Mouse (Mus musculus) cerebellum, adult (tissue): ENCODE results near the gene Pank4.
A peak's percentile ranks its signal among the peaks of the same experiment; 100 is the strongest.

Experiments
- ATAC-seq: cut with Nextera tagmentation; 2 replicates; pipeline ENCODE4 v1.9.2; 2017; ENCODE audit warnings: mild to moderate bottlenecking, moderate library complexity, mixed read lengths; ENCODE audit not compliant: insufficient number of reproducible peaks, low FRiP score, low TSS enrichment

Pank4 gene

DNA sequence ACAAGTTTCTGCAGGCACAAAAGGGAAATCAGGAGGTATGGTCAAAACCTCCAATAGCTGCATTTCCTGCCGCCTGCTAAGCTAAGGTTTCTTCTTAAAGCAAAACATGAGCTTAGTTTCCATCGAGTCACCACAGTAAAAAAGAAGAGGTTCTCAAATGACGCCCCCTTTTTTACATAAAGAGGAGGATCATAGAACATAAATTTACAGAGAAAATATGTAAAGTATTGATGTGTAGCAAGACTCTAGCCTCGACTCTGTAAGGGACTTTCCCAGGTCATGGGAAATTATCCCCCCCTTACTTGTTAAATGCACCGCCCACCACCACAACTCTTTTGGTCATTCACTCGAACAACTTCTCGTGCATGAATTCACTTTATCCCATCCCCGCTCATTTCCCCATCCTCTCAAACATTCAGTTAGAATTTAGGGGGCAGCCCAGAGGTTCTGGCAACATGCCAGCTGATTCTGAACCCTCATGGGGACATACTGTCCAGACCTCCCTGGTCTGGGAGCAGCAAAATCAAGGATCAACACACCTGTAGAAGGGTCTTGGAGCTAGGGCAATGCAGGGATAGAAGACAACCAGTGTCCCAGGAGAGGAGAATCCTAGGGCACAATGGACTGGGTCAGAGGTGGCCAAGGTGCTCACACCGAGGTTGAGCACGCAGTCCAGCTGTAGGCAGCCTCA lies 21.1 kb upstream of the Pank4 start:
- no peak for ATAC-seq

DNA sequence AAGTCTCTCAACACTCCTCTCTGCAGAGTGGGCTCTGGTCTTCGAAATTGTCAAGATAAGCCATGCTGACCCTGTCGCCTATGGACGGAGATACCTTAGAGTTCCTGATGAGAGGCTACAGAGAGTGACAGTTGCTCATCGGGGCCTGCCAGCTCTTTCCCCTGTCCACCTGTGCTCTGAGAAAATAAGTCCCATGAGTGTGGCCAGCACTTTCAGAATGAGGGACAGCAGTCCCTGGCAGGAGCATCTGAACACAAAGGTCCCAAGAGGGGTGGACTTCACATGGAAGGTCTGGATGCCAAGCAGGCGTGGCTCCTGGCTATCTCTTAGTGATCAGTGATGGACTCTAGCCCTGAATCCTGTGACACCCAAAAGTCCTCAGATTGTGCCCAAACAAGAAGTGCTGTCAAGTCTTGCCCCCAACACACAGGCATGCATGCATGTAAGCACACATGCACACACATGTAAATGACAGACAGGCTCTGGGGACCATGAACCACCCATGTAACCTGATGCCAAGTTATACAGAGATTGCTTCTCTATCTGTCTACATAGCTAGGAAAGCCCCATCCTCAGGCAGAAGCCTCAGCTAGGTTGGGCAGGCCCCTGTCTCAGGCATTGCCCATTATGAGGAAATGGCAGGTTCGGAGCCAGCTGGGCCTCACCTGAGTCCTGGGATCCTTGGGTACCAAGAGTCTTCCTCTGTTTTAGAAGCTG lies 20.4 kb upstream of the Pank4 start:
- ATAC-seq, result no peak

DNA sequence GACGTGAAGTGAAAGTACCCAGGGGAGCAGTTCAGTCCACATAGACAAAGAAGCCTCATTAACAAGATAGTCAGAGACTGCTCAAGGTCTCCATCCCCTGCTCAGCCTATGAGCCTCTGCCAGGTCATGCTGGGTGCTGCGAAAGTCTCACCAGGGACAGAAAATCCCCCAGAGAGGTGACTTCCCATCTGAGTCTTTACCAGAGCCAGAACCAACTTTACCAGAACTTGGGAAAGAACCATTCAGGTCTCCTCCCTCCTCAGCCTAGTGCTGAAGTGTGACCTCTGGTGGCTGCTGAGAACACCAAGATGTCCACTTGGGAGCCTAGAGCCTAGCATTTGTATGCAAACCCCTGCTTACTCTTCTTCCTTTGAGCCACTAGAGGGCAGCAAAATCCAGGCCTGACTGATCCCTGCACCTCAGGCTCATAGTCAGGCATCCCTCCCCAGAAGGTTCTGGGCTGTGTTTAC lies 19.8 kb upstream of the Pank4 start:
- ATAC-seq, result peak; percentile 93

DNA sequence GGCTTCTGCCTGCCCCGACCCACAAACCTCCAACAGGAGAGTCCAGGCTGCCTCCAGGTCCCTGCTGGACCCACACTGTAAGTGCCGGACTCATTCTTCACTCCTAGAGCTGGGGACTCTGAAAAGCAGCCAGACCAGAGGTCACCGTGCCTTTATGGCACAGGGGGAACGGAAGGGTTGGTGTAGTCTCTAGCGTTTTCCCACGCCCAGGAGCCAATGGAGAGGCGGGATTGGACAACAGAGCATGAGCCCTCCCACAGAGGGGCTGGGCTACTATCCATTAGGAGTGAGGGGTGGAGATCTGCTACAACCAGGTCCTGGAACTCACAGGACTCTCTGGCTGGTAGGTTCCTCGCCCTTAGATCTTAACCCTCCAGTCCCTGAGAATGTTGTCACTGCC lies 17.6 kb upstream of the Pank4 start:
- peak; percentile 45; the same call in 1 of the 2 replicates for ATAC-seq

DNA sequence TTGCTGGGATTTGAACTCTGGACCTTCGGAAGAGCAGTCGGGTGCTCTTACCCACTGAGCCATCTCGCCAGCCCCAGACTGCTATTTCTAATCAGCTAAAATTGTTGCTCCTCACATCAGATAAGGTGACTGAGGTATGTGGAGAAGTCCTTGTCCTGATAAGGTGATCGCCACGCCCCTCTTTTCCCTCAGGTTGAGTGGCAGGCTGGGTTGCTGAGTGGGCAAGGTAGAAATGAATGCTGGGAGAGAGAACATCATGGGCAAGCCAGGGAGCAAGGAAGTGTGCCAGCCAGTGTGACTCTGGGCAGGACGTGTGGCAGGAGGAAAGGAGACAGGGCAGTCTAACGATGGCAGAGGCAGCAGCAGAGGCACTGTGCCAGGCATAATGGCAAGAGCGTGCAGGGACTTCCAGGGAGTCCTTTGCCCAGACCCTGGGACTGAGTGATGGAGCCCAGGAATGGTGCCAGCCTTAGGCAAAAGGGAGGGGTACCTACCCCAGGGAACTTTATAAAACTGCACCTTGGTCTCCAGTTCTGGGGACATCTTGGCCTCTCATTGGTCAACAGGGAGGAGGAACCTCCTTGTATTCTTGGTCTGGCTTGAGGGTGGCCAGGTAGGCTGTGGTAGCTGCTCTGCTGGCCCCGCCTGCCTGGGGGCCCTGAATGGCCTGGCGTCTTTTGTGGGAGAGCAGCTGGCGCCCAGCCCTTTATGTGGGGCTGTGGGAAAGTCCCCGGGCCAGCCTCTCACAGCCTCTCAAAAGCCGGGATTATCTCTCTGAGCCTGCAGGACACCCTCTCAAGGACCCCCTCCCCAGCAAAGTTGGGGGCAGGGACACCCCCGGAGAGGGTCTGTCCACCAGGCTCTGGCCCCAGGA lies 15.6 kb upstream of the Pank4 start:
- ATAC-seq, result no peak

DNA sequence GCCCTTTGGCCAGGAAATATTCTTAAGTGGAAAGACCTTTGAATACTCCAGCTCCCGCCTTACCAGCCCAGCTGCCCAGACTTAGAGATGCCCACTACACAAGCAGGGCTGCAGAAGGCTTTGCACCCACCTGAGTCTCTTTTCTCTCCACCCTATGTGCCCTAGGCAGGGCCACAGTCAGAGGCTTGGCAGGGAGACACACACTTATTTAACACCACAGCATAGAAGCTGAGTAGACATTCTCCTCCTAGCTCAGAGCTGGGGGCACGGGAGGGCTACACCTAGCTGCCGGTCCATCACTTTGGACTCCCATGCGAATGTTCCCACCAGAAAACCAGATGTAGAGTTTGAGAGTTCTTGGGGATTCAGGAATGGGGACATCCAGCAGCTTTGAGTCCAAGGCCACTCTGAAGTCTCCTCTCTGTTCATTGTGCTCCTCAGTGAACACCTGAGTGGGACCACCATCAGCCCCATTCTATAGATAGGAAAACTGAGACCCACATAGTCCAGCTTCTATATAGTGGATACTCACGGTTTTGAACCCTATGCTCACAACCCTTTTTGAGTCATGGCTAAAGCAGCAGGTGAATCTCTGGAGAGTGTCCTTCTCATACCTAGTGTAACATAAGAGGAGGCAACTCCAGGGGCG lies 14.9 kb upstream of the Pank4 start:
- ATAC-seq, result no peak

DNA sequence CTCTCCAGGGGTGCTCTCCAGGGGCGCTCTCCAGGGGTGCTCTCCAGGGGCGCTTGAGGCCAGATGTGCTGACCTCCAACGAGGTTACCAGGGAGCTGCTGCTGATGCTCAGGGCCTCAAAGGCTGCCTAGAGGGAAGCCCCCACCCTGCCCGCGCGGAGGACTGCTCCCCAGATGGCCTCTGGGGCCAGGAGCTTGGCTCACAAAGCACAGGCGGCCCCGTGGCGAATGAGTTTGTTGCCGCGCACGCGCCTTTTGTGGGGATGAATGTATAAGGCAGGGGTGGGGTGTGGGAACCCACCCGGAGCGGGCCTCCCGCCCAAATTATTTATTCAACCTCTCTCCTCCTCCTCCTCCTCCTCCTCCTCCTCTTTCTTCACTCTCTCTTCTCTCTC lies 14.3 kb upstream of the Pank4 start:
- ATAC-seq, result no peak

DNA sequence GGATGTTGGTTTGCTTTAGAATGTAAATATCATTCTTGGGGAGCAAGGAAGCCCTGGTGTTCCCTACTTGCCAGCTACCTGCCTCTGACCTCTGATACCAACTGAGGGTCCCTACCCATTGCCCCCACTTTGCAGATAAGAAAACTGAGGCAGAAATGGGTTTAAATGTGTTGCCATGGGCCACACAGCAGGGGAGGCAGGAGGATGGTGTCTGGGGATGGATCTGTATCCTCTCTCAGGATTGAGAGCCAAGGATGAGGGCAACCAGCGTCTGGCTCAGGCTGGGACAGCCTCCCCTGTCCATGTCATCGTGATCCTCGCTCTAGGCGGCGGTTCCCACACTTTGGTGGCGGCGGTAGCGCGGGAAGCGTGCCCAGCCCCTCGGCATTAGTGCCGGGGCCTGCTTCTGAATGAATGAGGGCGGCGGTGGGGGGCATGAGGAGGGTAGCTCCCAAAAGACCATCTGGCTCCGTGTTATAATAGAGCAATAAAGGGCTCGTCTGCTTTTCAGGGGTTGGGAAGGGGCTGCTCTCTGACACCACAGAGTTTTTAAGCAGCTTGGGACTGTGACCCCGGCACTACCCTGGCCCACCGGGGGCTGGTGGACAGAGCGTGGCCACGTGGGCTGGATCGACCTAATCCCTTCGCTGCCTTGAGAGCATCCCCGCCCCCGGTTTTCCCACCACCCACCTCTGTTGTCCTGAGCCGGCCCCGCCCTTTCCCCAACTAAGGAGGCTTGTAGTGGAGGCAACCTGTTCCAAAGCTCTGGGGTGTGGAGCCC lies 11.3 kb upstream of the Pank4 start:
- no peak for ATAC-seq

DNA sequence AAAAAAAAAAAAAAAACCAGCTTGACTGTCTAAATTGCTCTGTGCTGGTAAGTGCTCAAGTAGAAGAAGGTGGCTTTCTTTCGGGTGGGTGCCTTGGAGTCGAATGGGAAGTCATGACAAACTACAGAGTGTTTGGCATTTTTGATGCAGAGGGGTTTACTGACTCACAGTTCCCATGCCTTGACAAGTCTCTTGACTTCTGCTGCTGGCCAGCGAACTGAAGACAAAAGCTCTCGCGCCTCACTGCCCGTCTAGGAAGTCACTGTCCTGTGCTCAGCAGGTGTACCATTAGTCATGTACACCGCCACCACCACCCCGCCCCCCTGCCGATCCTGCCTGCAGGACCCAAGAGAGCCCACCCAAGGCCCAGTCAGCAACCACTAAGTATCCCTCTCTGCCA lies 7.3 kb upstream of the Pank4 start:
- no peak for ATAC-seq

DNA sequence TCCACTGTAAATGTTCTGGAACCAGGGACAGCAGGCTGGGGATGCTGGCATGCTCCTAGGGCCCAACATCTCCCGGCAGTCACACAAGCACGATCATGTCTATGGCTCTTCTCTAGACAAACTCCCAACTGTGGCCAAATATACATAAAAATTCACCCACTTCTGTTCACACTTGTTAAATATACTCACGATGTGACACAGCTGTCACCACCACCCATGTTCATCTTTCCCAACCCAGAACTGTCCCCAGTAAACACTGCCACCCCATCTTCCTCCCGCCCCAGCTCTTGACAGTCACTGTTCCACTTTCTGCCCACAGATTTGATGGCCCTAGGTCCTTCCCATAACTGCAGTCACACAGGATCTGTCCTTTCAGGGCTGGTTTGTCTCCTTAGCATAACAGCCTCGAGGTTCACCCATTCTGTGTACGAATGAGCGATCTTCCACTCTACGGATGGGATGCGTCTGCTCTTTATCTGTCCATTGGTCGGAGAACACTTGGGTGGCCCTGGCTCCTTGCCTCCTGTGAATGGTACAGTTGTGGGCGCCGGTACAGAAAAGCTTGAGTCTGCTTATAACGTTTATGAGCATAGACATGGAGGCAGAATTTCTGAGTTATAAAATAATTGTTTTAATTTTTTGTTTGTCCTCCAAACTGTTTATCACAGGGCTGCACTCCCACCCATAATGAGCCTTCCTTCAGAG lies 6.5 kb upstream of the Pank4 start:
- ATAC-seq, result no peak

DNA sequence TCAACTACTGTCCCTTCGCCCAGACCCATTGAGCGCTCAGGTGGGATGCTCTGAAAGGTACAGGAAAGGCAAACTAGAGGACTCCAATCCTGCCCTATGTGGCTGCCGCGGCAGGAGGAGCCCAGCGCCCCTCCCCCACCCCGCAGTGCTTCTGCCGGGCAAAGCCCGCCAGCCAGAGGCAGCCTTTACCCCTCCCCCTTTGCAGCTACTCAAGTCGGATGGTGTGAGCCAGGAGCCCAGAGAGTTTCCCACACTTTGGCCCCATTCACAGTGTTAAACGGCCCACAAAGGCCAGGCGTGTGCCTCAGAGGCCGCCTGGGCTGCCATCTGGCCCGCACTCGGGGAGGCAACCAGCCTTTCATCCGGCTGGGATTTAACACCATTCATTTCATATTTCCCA lies 5.8 kb upstream of the Pank4 start:
- 0 out of 2 replicates have a peak, but pooled peaks have one; percentile 18 for ATAC-seq

DNA sequence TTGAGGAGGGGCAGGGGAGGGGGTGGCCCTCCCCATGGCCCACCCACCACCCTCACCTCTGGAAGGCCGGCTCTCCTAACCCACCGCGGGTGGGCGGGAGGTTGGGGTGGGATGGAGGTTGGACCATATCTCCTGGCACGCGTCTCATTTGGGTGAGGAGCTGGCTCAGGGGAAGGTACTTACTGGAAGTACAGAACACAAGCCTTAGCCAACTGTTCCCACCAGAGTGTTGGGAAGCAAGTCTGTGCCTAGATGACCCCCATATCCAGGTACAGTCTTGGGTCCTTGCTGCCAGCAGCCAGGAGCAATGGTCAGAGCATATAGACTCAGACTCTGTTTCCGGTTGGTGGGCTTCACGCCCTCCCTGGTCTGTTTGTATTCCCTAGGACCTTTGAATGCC lies 5.3 kb upstream of the Pank4 start:
- no peak for ATAC-seq

DNA sequence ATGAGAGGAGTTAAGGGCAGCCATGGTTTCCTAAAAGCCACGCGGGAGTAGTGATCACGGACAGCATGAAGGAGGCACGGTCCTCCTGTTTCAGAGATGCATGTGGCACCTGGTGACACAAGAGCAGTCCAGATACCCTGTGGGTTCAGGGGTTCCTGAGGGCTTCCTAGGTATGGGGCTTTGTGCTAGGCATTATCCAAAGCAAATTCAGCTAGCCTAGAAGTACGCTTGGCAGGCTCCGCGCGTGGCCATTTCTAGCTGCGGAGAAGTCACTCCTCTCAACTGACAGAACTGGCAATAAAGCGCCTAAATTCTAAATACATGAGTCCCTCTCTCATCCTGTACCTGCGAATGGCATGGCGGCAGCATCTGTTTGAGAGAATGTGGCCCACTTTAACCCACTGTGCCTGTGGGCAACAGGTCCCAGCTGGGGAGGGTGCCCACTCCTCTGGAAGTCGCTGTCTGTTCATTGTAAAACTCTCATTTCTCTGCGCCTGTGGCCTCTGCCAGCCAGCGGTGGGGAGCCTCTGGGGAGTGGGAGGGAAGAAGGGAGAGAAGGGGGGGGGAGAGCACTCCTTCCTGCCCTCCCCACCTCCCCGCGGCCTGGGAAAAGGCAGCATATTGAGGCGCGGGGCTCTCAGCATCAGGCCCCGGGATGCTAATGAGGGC lies 3.8 kb upstream of the Pank4 start:
- no peak for ATAC-seq

DNA sequence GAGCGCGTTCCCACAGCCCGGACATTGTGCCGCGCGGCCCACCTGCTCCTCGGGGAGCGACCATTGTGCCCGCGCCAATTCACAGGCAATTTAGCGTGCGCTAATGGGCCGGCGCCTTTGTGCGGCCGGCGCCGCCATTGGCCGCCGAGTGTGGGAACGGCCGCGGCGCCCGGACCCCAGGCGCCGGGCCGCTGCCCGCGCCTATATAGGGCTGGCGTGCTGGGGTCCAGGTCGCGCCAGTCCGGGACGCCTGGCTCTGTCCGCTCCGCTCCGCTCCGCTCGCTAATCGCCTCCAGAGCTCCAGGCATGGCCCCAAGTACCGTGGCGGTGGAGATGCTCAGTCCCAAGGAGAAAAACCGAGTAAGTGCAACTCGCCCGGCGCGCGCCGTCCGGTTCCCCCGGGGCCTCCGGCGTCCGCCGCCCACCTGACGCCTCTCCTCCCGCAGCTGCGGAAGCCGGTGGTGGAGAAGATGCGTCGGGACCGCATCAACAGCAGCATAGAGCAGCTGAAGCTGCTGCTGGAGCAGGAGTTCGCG lies 3.2 kb upstream of the Pank4 start, which contains the start of gene Hes5:
Gene Hes5 (plus strand): TSS at position 234 of the 536 bp plus-strand sequence.
- ATAC-seq, result no peak

DNA sequence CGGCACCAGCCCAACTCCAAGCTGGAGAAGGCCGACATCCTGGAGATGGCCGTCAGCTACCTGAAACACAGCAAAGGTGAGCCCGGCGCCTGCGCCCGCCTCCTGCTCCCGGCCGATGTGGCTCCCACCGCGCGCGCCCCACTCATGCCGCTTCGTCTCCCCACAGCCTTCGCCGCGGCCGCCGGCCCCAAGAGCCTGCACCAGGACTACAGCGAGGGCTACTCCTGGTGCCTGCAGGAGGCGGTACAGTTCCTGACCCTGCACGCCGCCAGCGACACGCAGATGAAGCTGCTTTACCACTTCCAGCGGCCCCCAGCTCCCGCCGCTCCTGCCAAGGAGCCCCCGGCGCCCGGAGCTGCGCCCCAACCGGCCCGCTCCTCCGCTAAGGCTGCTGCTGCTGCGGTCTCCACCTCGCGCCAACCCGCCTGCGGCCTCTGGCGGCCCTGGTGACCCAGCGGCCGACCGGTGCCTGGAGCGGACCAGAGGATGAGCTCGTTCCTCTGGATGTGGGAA lies 2.6 kb upstream of the Pank4 start:
- ATAC-seq, result no peak

DNA sequence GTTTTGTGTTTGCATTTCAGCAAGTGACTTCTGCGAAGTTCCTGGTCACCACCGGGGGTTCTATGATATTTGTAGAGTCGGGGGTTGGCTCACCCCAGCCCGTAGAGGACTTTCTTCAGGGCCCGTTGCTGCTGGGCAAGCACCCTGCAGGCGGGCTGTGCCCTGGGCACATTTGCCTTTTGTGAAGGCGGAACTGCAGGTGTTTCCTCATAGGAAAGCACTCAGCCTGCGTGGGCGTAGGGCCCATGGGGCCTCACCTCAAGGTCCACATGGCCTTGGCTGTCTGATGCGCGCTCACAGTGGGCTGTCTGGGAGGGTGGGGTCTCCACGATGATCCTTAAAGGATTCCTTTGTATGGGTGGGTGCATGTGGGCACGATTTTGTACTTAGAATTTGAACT lies 2.0 kb upstream of the Pank4 start:
- no peak for ATAC-seq

DNA sequence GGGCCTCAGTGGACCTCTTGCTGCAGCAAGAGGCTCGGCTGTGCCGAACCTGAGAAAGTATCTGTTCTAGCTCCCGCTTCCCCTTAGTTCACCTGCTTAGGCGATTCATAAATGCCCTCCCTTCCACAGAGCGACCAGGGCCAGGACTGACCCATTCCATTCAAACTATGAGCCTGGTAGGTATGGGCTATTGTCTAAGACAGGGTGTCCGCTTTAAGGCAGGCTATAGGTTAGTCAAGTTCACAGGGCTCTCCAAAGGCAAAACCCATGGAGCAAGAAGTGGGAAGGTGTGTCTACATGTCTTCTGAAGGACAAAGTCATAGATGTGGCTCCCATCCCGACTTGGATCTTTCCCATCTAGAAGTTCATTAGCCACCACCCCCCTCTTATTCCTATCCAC lies 1.2 kb upstream of the Pank4 start:
- ATAC-seq, result no peak

DNA sequence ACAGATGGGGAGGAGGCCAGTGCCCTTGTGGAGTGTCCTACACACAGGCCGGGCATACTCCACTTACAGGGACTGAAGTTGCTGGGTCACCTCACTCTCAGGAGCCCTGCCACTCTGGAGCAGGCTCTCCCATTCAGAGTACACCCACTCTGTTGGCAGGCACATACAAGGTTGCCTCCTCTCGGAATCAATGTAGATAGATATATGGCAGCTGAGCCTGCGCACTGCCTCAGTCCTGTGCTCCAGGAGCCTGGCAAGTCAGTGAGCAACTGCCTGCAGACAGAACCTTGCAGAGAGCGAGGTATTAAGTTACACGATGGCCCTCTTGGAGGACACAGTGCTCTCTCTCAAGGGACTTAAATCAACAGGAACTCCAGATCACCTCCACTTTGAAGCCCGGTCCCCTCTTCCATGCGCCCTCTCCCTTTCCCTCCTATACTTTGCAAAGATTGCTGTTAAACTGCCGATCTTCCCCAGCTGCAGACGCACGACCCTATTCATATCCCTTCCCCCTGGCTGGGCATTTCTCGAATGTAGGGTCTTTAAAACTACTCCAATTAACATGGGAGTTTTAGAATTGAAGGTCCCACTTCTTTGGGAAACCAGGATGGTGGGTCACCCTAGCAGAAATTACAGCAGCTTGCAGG lies 610 bp upstream of the Pank4 start:
- ATAC-seq, result no peak
